Mouse (Mus musculus): Measurements from ENCODE around the gene Mkrn1. TPM values are rescaled to one million over a fixed set of nuclear protein-coding genes. Genes with fewer than 3 reads are reported as not detected.
"Not testable (repeated sequence)": the region's sequence is repeated elsewhere in the genome, so short reads cannot be mapped to it uniquely, and the experiment has no call there.

Gene Mkrn1
- polyA plus RNA-seq, 1 experiment from 2014 or later: 83.4 TPM

DNA sequence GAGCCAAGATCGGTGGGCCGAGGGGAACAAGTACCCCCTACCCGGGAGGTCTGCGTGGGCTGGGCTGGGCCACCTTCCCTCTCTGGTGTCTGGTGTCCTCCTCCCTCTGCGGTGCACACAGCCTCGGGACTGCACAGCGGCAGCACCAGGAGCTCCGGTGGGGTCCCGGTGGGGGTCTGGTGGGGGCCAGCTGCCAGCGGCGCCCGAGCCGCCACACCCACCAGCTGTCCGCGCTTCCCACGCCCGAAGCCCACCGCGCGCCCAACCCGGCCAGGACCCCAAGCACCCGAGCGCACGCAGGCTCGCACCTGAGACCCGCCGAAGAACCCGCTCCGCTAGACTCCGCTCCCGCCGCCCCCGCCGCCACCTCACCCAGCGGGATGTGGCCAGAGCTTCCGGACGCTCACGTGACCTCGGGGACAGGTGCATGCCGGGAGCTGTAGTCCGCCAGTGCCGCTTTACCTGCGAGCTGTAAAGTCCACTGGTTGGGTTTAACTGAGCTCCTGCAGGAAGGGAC lies 42.9 kb downstream of the Mkrn1 start, which contains the start of gene Slc37a3:
Gene Slc37a3 (minus strand): TSS at position 365 of the 517 bp plus-strand sequence.
- under 1% methylated on average over 42 of the region's 43 CpGs for WGBS
- no peaks in the 10 kb centered on the region for H3K9me3 ChIP-seq

DNA sequence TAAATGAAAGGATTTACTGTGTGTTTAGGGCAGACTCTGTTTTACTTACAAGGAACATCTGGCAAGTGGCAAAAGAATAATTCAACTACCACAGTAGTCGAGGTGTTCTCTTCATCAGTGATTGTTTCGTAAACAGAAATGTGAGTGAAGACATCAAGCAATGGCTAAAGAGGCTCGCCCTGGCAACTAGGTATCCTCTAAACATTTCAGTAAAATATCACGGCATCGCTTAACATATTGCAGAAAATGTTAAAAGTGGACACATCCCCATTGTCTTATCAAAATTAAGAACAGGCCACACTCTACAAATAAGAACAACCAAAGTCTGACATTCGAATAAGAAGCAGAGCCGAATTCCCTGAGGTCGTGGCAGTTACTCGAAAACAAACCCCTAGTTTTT lies 43.5 kb downstream of the Mkrn1 start:
- Histone ChIP-seq H3K4me2 (peak overlapping the region; percentile 82), H3K36me3 (peaks cover 8% of the 10 kb centered on the region), H3K9ac (peak overlapping the region; percentile 98), H3K4me1 (peaks cover 44% of the 10 kb centered on the region), H3K27ac (replicated peaks) (peak overlapping the region; percentile 62; the same call in 1 of the 2 replicates), H3K9me3 (no peaks in the 10 kb centered on the region), H3K27me3 (replicated peaks) (peaks cover 27% of the 10 kb centered on the region), H3K4me3 (peak overlapping the region; percentile 98)
- ATAC-seq (ENCODE audit: extremely low read depth, insufficient number of reproducible peaks, low FRiP score, low TSS enrichment): no peak
- 21% methylated on average over 9 of the region's 9 CpGs for WGBS

More for the DNA sequence above, 42.9 kb downstream of the Mkrn1 start, which contains the start of gene Slc37a3:
- peak within 1 kb of the TSS; percentile 98 for H3K9ac ChIP-seq
- H3K4me3 ChIP-seq: peak within 1 kb of the TSS; percentile 98
- peaks cover 27% of the 10 kb centered on the region for H3K27me3 ChIP-seq (replicated peaks)
- H3K4me1 ChIP-seq: peaks cover 45% of the 10 kb centered on the region
- H3K27ac ChIP-seq (replicated peaks): peak within 1 kb of the TSS; percentile 62; the same call in 1 of the 2 replicates
- H3K36me3 ChIP-seq: peaks cover 8% of the 10 kb centered on the region
- peak within 1 kb of the TSS; percentile 82 for H3K4me2 ChIP-seq
- peak; percentile 83 for ATAC-seq (ENCODE audit: extremely low read depth, insufficient number of reproducible peaks, low FRiP score, low TSS enrichment)

DNA sequence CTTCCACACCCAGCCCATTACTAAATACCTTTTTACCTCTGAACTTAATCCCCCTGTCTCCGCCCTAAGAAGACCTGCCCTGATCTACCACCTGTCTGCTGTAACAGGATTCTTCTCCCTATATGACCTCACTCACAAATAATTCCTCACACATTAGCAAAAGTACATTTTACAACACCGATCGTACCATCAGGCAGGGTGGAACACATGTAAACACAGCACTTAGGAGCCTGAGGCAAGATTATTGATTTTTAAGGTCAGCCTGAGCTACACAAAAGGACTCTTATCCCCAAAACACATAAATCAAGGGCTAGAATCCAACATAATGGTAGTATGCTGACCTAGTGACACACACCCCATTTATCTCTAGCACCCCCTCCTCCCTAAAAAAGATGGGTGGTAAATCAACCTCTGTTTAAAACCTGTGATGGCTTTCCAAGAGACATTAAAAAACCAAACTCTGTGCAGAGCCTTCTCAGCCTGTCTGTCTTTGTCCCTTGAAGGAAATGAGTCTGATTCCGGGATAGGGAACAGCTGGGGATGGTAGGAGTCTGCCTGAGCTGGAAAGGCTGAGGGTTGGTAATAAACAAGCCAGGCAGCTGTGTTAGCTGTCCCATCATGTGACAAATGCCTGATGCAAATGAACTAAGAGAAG lies 46.8 kb downstream of the Mkrn1 start:
- Histone ChIP-seq H3K27me3 (replicated peaks) (0 out of 2 replicates have a peak, but pooled peaks cover under 1% of the 10 kb centered on the region), H3K27ac (replicated peaks) (peak overlapping the region; percentile 72), H3K36me3 (peaks cover 9% of the 10 kb centered on the region), H3K4me3 (no peak overlapping the region), H3K9ac (peak overlapping the region; percentile 58), H3K9me3 (no peaks in the 10 kb centered on the region), H3K4me1 (peaks cover 35% of the 10 kb centered on the region), H3K4me2 (no peak overlapping the region)
- 78% methylated on average over 4 of the region's 4 CpGs for WGBS
- no peak for ATAC-seq (ENCODE audit: extremely low read depth, insufficient number of reproducible peaks, low FRiP score, low TSS enrichment)

DNA sequence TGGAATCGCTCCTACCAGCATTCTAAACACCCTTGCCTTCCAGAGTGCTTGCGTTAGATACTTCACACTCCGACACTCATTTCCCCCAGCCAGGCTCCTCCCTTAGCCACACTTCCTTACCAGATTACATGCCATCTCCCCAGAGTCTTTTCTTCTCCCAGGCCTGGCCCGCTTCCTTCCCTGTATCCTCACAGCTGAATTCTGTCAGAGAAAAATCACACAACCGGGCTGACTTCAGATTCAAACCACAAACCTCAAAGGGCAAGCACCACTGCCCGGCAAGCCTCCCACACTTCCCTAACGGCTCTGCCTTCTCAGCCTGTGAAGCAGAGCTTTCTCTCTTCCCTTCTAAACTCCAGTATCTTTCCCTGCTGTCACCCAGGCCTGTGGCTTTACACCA lies 47.5 kb downstream of the Mkrn1 start:
- 36% methylated on average over 7 of the region's 7 CpGs for WGBS
- H3K36me3 ChIP-seq: peaks cover 14% of the 10 kb centered on the region
- 0 out of 2 replicates have a peak overlapping the region, but pooled peaks have one; percentile 0 for H3K4me2 ChIP-seq
- peaks cover 33% of the 10 kb centered on the region for H3K4me1 ChIP-seq
- H3K9ac ChIP-seq: peak overlapping the region; percentile 58
- H3K9me3 ChIP-seq: no peaks in the 10 kb centered on the region
- H3K27ac ChIP-seq (replicated peaks): peak overlapping the region; percentile 72
- H3K4me3 ChIP-seq: no peak overlapping the region
- ATAC-seq (ENCODE audit: extremely low read depth, insufficient number of reproducible peaks, low FRiP score, low TSS enrichment): no peak
- H3K27me3 ChIP-seq (replicated peaks): no peaks in the 10 kb centered on the region

- no peak overlapping the region for H3K9ac ChIP-seq
- peak overlapping the region; percentile 72 for H3K27ac ChIP-seq (replicated peaks)
- H3K4me3 ChIP-seq: no peak overlapping the region
- ATAC-seq (ENCODE audit: extremely low read depth, insufficient number of reproducible peaks, low FRiP score, low TSS enrichment): no peak
- H3K4me2 ChIP-seq: no peak overlapping the region
- no peaks in the 10 kb centered on the region for H3K9me3 ChIP-seq
- H3K36me3 ChIP-seq: peaks cover 19% of the 10 kb centered on the region
- H3K4me1 ChIP-seq: peaks cover 31% of the 10 kb centered on the region
- no peaks in the 10 kb centered on the region for H3K27me3 ChIP-seq (replicated peaks)
Measured at GRCm38 (mm10) chr6:39372042-39372441, 48.2 kb downstream of the Mkrn1 start.

DNA sequence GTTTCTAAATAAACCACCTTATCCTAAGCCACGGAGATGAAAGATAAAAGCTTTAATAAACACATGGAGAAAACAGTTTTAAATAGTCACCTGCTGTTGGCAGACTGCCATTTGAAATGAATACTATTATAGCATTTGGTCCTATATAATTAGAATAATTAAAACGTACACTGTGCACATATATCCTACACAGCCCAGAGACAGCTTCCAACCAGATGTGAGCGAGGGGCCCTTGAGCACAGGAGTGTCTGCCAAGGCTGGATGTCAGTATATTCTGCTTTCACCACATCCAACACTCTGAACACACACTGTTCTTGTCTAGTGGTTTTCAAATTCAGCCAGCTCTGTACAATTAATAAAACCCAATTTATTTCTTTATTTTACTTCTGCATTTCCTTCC lies 50.6 kb downstream of the Mkrn1 start:
- H3K4me2 ChIP-seq: no peak overlapping the region
- no peak overlapping the region for H3K4me3 ChIP-seq
- no peaks in the 10 kb centered on the region for H3K27me3 ChIP-seq (replicated peaks)
- ATAC-seq (ENCODE audit: extremely low read depth, insufficient number of reproducible peaks, low FRiP score, low TSS enrichment): no peak
- no peak overlapping the region for H3K27ac ChIP-seq (replicated peaks)
- H3K9ac ChIP-seq: no peak overlapping the region
- WGBS: 74% methylated on average over 3 of the region's 3 CpGs
- peaks cover 17% of the 10 kb centered on the region for H3K4me1 ChIP-seq
- H3K36me3 ChIP-seq: peaks cover 37% of the 10 kb centered on the region
- no peaks in the 10 kb centered on the region for H3K9me3 ChIP-seq

DNA sequence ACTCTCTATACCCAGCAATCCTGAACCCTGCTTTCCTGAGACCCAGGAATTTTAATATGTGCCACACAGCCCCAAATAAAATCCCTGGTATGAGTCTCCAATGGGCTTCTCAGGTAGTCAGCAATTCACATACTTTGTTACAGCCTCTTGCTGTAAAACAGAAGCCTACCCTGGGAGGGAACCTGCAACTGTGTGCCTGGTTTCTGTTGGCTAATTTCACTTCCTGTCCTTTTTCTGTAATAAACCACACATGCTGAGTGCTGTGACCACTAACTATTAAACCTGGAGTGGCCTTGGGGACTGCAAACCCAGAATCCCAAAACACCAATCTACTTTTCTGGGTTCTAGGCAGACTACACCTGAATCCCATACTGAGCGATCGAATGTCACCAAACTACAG lies 57.6 kb downstream of the Mkrn1 start:
- H3K4me3 ChIP-seq: no peak overlapping the region
- H3K36me3 ChIP-seq: peaks cover 77% of the 10 kb centered on the region
- no peaks in the 10 kb centered on the region for H3K27me3 ChIP-seq (replicated peaks)
- ATAC-seq (ENCODE audit: extremely low read depth, insufficient number of reproducible peaks, low FRiP score, low TSS enrichment): no peak
- H3K27ac ChIP-seq (replicated peaks): no peak overlapping the region
- no peaks in the 10 kb centered on the region for H3K9me3 ChIP-seq
- WGBS: 89% methylated on average over 2 of the region's 2 CpGs
- no peak overlapping the region for H3K9ac ChIP-seq
- no peaks in the 10 kb centered on the region for H3K4me1 ChIP-seq
- H3K4me2 ChIP-seq: no peak overlapping the region

- 94% methylated on average over 9 of the region's 9 CpGs for WGBS
- H3K27ac ChIP-seq (replicated peaks); H3K9ac ChIP-seq; H3K9me3 ChIP-seq; ATAC-seq (ENCODE audit: extremely low read depth, insufficient number of reproducible peaks, low FRiP score, low TSS enrichment); H3K4me1 ChIP-seq; H3K27me3 ChIP-seq (replicated peaks); H3K4me2 ChIP-seq; H3K4me3 ChIP-seq: not testable (repeated sequence)
- H3K36me3 ChIP-seq: peaks cover 84% of the 10 kb centered on the region
Measured at GRCm38 (mm10) chr6:39359207-39359606, 61.1 kb downstream of the Mkrn1 start.

DNA sequence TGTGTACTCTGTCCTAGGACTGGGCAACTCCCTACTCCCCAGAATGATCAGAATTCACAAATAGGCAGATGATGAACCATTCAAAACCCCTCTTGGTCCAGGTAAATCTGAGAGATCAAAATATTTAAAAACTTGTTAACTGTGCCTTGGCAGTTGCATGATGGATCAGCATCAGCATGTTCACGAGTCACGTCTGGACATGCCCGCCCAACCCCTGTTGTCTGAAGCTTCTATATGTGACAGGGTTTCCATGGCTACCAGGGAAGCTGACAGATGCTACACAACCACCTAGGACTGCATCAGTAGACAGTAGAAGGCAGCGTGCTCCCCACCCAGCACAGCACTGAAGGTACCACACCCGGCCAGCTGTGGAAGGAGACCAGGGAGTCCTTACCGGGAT lies 71.3 kb downstream of the Mkrn1 start:
- peak overlapping the region; percentile 12; the same call in 1 of the 2 replicates for H3K27ac ChIP-seq (replicated peaks)
- H3K4me3 ChIP-seq: no peak overlapping the region
- no peak overlapping the region for H3K9ac ChIP-seq
- no peaks in the 10 kb centered on the region for H3K9me3 ChIP-seq
- no peaks in the 10 kb centered on the region for H3K4me1 ChIP-seq
- no peak overlapping the region for H3K4me2 ChIP-seq
- peaks cover 89% of the 10 kb centered on the region for H3K36me3 ChIP-seq
- ATAC-seq (ENCODE audit: extremely low read depth, insufficient number of reproducible peaks, low FRiP score, low TSS enrichment): no peak
- 87% methylated on average over 6 of the region's 6 CpGs for WGBS
- H3K27me3 ChIP-seq (replicated peaks): no peaks in the 10 kb centered on the region

GRCm38 (mm10) chr6:39347880-39348814 lies 72.1 kb downstream of the Mkrn1 start:
- Histone ChIP-seq H3K4me3 (no peak overlapping the region), H3K27ac (replicated peaks) (peak overlapping the region; percentile 12; the same call in 1 of the 2 replicates), H3K4me2 (no peak overlapping the region), H3K9ac (no peak overlapping the region), H3K27me3 (replicated peaks) (no peaks in the 10 kb centered on the region), H3K36me3 (peaks cover 89% of the 10 kb centered on the region), H3K4me1 (no peaks in the 10 kb centered on the region), H3K9me3 (no peaks in the 10 kb centered on the region)
- 56% methylated on average over 4 of the region's 4 CpGs for WGBS
- no peak for ATAC-seq (ENCODE audit: extremely low read depth, insufficient number of reproducible peaks, low FRiP score, low TSS enrichment)

Data from heart, embryonic 13.5 days (tissue).